Mouse (Mus musculus) midbrain, embryonic 16.5 days (tissue): ENCODE results near the gene Cep70. TPM values are rescaled to one million over a fixed set of nuclear protein-coding genes. Genes with fewer than 3 reads are reported as not detected.

ENCODE experiments used
- ATAC-seq: fragments of 200-750 bp; cut with Nextera tagmentation; 2 replicates; pipeline ENCODE4 v1.8.0; 2017; ENCODE audit warnings: moderate TSS enrichment
- H3K27ac ChIP-seq: fragments of 300-500 bp; sonication (generic); 2 replicates; pipeline ENCODE4 v1.5.1; 2014; ENCODE audit warnings: mild to moderate bottlenecking, low read length, mixed read lengths
- H3K27me3 ChIP-seq: fragments of 300-500 bp; sonication (generic); 2 replicates; pipeline ENCODE4 v1.6.1; 2014; ENCODE audit warnings: low read depth, low read length, mixed read lengths; ENCODE audit not compliant: control insufficient read depth, insufficient read depth
- H3K36me3 ChIP-seq: fragments of 300-500 bp; sonication (generic); 2 replicates; pipeline ENCODE4 v1.6.1; 2014; ENCODE audit warnings: mild to moderate bottlenecking, low read length, moderate library complexity, mixed read lengths; ENCODE audit not compliant: control insufficient read depth, insufficient read depth
- H3K4me1 ChIP-seq: fragments of 300-500 bp; sonication (generic); 2 replicates; pipeline ENCODE4 v1.6.1; 2014; ENCODE audit warnings: mild to moderate bottlenecking, low read length, mixed read lengths; ENCODE audit not compliant: control insufficient read depth, insufficient read depth
- H3K4me2 ChIP-seq: fragments of 300-500 bp; sonication (generic); 2 replicates; pipeline ENCODE4 v1.6.1; 2014; ENCODE audit warnings: mild to moderate bottlenecking, low read length, mixed read lengths
- H3K4me3 ChIP-seq: fragments of 300-500 bp; sonication (generic); 2 replicates; pipeline ENCODE4 v1.5.1; 2014; ENCODE audit warnings: low read depth, mild to moderate bottlenecking, low read length, moderate library complexity, mixed read lengths
- H3K9ac ChIP-seq: fragments of 300-500 bp; sonication (generic); 2 replicates; pipeline ENCODE4 v1.6.1; 2014; ENCODE audit warnings: low read depth, low read length, mixed read lengths
- H3K9me3 ChIP-seq: fragments of 300-500 bp; sonication (generic); replicated peaks from 2 replicates; pipeline ENCODE4 v1.6.1; 2014; ENCODE audit warnings: mild to moderate bottlenecking, low read length, mixed read lengths; ENCODE audit not compliant: control insufficient read depth, poor library complexity, severe bottlenecking
- WGBS: fragments of 180-500 bp; shearing (Covaris S2); extraction: QIAGEN DNeasy Blood & Tissue Kit; methylation state at CpG from one replicate; pipeline ENCODE4 v1.1.7; 2014; 5-methylcytosine and 5-hydroxymethylcytosine counted together
- polyA plus RNA-seq: library from polyadenylated mRNA; unstranded; fragments of >200 nt; fragmentation: Nextera tagmentation; extraction: Ambion mirVana; gene quantifications from 2 replicates; pipeline ENCODE4 v1.2.1, GENCODE M21; 2015

Cep70 gene
- polyA plus RNA-seq, 1 experiment from 2014 or later: 56.0 TPM

GRCm38 (mm10) chr9:99239256-99239655, 3.9 kb upstream of the Cep70 start:
- WGBS: 91% methylated on average over 1 of the region's 1 CpGs
- ATAC-seq: no peak

DNA sequence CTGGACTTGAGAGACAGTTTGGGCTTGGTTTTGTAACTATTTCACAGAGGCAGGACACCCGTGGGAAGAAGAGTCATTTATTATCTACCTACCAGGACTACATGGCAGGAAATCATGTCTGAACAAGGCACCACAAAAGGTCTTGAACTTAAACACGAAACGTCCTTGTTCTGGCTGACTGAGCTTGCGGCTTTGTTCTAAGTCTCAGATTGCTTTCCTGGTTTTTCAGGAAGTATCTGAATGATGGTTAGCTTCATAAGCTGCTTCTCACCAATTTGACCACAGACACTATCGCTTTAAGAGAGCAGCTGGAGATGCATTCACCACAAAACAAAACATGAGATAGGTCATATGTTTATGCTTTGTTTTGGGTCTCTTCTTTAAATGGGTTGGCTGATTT, 2.6 kb upstream of the Cep70 start:
- Histone ChIP-seq H3K36me3 (no peaks in the 10 kb centered on the region), H3K27me3 (no peaks in the 10 kb centered on the region), H3K9ac (no peak overlapping the region), H3K4me3 (no peak overlapping the region), H3K4me2 (no peak overlapping the region), H3K9me3 (no peaks in the 10 kb centered on the region), H3K27ac (no peak overlapping the region), H3K4me1 (peaks cover 19% of the 10 kb centered on the region)
- 81% methylated on average over 5 of the region's 5 CpGs for WGBS
- ATAC-seq: no peak

More at GRCm38 (mm10) chr9:99239256-99239655, 3.9 kb upstream of the Cep70 start:
- no peaks in the 10 kb centered on the region for H3K9me3 ChIP-seq
- no peaks in the 10 kb centered on the region for H3K36me3 ChIP-seq
- H3K27ac ChIP-seq: no peak overlapping the region
- no peak overlapping the region for H3K9ac ChIP-seq
- no peaks in the 10 kb centered on the region for H3K27me3 ChIP-seq
- H3K4me1 ChIP-seq: peaks cover 7% of the 10 kb centered on the region
- no peak overlapping the region for H3K4me3 ChIP-seq
- H3K4me2 ChIP-seq: no peak overlapping the region

DNA sequence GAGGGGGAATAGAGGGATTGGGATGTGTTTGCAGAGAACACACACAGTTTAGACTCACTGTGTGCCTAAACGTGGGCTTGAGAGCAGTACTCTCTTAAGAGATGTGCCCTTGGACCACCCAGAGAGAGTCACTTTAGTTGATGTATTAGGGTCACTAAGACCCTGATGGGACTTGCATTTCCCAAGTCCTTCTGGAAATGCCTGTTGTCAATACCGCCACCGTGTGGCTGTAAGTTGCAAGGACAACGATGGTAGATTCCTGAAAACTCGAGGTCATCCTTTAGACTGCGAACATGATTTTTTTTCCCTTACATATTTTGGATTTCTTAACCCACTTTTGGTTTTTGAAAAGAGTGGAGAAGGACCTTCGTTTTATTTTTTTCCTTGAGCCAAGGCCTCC, 1.1 kb upstream of the Cep70 start:
- Histone ChIP-seq H3K27ac (no peak overlapping the region), H3K36me3 (peaks cover 3% of the 10 kb centered on the region; the same call in 1 of the 2 replicates), H3K4me2 (peak overlapping the region; percentile 65; the same call in 1 of the 2 replicates), H3K4me1 (peaks cover 25% of the 10 kb centered on the region), H3K27me3 (no peaks in the 10 kb centered on the region), H3K9ac (no peak overlapping the region), H3K4me3 (no peak overlapping the region), H3K9me3 (no peaks in the 10 kb centered on the region)
- ATAC-seq: 0 out of 2 replicates have a peak, but pooled peaks have one; percentile 26
- WGBS: 4% methylated on average over 7 of the region's 7 CpGs

DNA sequence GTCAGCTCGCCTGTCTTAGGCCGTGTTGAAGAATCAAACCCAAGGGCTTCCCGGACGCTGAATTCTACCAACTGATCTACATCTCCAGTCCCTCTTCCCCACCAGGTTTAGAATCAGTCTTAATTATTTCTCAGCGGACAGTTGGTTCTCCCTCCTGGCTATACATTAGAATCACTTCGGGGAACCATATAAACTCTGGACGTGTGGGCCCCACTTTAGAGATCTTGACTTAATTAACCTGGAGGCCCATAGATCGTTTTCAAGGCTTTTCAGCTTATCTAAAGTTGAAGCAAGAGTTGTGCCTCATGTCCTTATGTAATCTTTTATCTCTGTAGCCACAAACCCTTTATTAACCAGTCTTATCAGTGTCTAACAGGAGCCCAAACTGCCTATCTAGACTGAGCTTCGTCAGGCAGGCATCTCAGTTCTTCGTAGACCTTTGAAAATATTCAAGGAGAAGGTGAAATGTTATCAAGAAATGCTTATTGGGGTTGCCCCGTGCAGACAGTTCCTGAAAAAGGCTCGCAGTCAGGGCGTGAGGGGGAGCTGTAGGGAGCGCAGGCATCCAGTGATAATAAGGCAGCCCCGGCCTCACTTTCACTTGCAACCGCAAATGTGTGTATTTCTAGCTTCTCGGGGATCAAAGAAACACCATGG, 506 bp upstream of the Cep70 start:
- WGBS: 6% methylated on average over 17 of the region's 17 CpGs

GRCm38 (mm10) chr9:99243895-99244293, 727 bp downstream of the Cep70 start:
- Histone ChIP-seq H3K27ac (peak overlapping the region; percentile 92), H3K4me1 (peaks cover 25% of the 10 kb centered on the region), H3K9me3 (no peaks in the 10 kb centered on the region), H3K4me3 (peak overlapping the region; percentile 84), H3K9ac (peak overlapping the region; percentile 87), H3K36me3 (peaks cover 9% of the 10 kb centered on the region; the same call in 1 of the 2 replicates), H3K27me3 (no peaks in the 10 kb centered on the region), H3K4me2 (peak overlapping the region; percentile 65)
- under 1% methylated on average over 10 of the region's 10 CpGs for whole genome bisulfite sequencing
- peak; percentile 38 for ATAC-seq

More for the DNA sequence above, 506 bp upstream of the Cep70 start:
- ATAC-seq: peak; percentile 77
- H3K9me3 ChIP-seq: no peaks in the 10 kb centered on the region
- peak overlapping the region; percentile 65 for H3K4me2 ChIP-seq
- peaks cover 5% of the 10 kb centered on the region; the same call in 1 of the 2 replicates for H3K36me3 ChIP-seq
- H3K4me3 ChIP-seq: peak overlapping the region; percentile 84
- no peak overlapping the region for H3K27ac ChIP-seq
- peak overlapping the region; percentile 87; the same call in 1 of the 2 replicates for H3K9ac ChIP-seq
- no peaks in the 10 kb centered on the region for H3K27me3 ChIP-seq
- H3K4me1 ChIP-seq: peaks cover 25% of the 10 kb centered on the region

DNA sequence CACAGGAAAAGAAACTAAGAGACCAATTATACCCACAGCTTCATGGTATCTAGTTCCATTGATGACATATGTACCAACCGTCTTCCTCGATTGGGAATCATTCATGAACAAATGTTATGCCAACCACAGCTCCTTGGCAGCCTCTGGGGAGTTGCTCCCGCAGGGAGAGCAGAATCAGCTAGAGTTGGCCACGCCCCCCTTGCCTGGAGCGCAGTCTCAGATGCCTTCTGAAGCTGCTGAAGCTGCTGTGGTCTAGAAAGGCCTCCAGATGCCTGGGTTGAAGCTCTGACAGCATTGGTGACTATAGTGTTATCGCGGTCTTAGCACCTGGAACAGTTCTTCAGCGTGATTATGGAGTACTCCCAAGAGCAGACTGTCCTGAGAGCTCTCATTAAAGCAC, 5.1 kb downstream of the Cep70 start:
- Histone ChIP-seq H3K9me3 (no peaks in the 10 kb centered on the region), H3K4me1 (peaks cover 18% of the 10 kb centered on the region; the same call in 1 of the 2 replicates), H3K9ac (no peak overlapping the region), H3K36me3 (peaks cover 9% of the 10 kb centered on the region; the same call in 1 of the 2 replicates), H3K4me3 (no peak overlapping the region), H3K4me2 (no peak overlapping the region), H3K27me3 (no peaks in the 10 kb centered on the region), H3K27ac (no peak overlapping the region)
- no peak for ATAC-seq
- 57% methylated on average over 8 of the region's 8 CpGs for WGBS

GRCm38 (mm10) chr9:99248906-99249305, 5.7 kb downstream of the Cep70 start:
- no peak overlapping the region for H3K9ac ChIP-seq
- no peak overlapping the region for H3K4me3 ChIP-seq
- H3K36me3 ChIP-seq: peaks cover 11% of the 10 kb centered on the region
- 97% methylated on average over 4 of the region's 4 CpGs for WGBS
- no peak overlapping the region for H3K27ac ChIP-seq
- H3K4me2 ChIP-seq: no peak overlapping the region
- no peaks in the 10 kb centered on the region for H3K27me3 ChIP-seq
- peaks cover 18% of the 10 kb centered on the region; the same call in 1 of the 2 replicates for H3K4me1 ChIP-seq
- no peaks in the 10 kb centered on the region for H3K9me3 ChIP-seq
- ATAC-seq: no peak

DNA sequence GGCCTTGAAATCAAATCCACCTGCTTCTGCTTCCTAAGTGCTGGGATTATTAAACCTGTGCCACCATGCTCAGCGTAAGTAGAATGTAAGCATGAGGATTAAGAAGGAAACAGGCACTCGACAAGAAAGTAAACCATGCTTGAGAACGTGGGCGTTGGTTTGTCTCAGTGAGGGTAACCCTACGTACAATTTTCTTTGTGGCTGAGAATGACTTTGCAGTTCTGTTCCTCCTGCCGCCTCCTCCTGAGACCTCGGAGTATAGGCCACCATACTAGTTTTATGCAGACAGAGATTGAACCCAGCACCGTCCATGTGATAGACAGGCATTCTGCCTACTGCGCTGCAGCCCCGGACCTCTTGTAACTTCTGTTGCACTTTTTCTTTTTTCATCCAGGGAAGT, 10.7 kb downstream of the Cep70 start:
- no peaks in the 10 kb centered on the region for H3K4me1 ChIP-seq
- H3K4me3 ChIP-seq: no peak overlapping the region
- no peak overlapping the region for H3K4me2 ChIP-seq
- 91% methylated on average over 10 of the region's 10 CpGs for WGBS
- H3K9ac ChIP-seq: no peak overlapping the region
- peaks cover 14% of the 10 kb centered on the region for H3K36me3 ChIP-seq
- ATAC-seq: no peak
- H3K9me3 ChIP-seq: no peaks in the 10 kb centered on the region
- no peak overlapping the region for H3K27ac ChIP-seq
- H3K27me3 ChIP-seq: no peaks in the 10 kb centered on the region

DNA sequence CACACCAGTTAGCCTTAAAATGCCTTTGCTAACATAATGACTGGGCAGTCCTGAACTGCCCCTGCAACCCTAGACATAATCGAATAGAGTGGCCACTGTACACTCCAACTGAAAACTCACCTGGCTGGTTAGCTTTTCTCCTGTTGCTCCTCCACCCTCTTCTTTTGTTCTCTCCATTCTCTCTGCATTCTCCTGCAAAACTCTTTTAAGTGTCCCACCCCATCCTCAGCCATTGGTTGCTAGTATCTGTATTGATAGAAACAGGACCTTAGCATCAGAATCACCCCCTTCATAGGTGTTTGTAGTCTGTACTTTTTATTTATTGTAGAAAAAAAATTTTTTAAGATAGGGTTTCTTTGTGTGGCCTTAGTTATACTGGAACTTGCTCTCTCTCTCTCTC, 13.0 kb downstream of the Cep70 start:
- 94% methylated on average over 1 of the region's 1 CpGs for WGBS
- peaks cover 19% of the 10 kb centered on the region for H3K36me3 ChIP-seq
- no peaks in the 10 kb centered on the region for H3K27me3 ChIP-seq
- H3K4me1 ChIP-seq: no peaks in the 10 kb centered on the region
- no peak overlapping the region for H3K4me2 ChIP-seq
- no peak for ATAC-seq
- no peaks in the 10 kb centered on the region for H3K9me3 ChIP-seq
- H3K4me3 ChIP-seq: no peak overlapping the region
- H3K9ac ChIP-seq: no peak overlapping the region
- no peak overlapping the region for H3K27ac ChIP-seq
